ENCODE assay signal across 9 mouse cellular contexts in genomic region chr17:34198521-34198912, GRCm38 (mm10). TPM values are rescaled to one million over a fixed set of nuclear protein-coding genes. Genes with fewer than 3 reads are reported as not detected.
A peak's percentile ranks its signal among the peaks of the same experiment; 100 is the strongest.
DNase-seq lines count a peak whose midpoint lies in the region; ATAC-seq and TF ChIP-seq lines count a peak whose summit lies in the region.
"Had no signal": no experiment of that assay in that cellular context is flagged by ENCODE, and none has a peak within 500 bp of the region (broad histone marks: within the 10 kb centered on the region; RNA-seq: fewer than 3 reads in every experiment).

No protein-coding gene starts in this region.

- H3K4me1 ChIP-seq in heart, embryonic 13.5 days: peaks cover 10% of the 10 kb centered on the region
- peaks cover 0 to 6% of the 10 kb centered on the region in 2 experiments; a peak in 1 of 4 replicates for H3K4me1 ChIP-seq in ES-E14 (ENCODE audit: control insufficient read depth in 2 of 2, insufficient read depth in 2 of 2, low read length in 2 of 2, poor library complexity in 1 of 2)
- peaks cover 4% of the 10 kb centered on the region; the same call in 1 of the 2 replicates for H3K4me1 ChIP-seq in hindbrain, embryonic 14.5 days (replicated peaks; ENCODE audit: control insufficient read depth, insufficient read depth, low read length)
- H3K4me1 ChIP-seq in midbrain, embryonic 11.5 days (ENCODE audit: control insufficient read depth, insufficient read depth, low read length): peaks cover 10% of the 10 kb centered on the region

- peaks cover 92% of the 10 kb centered on the region for H3K27me3 ChIP-seq in heart, embryonic 13.5 days (replicated peaks)
- peaks cover 67% of the 10 kb centered on the region for H3K27me3 ChIP-seq in hindbrain, embryonic 14.5 days (ENCODE audit: control insufficient read depth, insufficient read depth, low read length)
- H3K27me3 ChIP-seq in midbrain, embryonic 11.5 days (ENCODE audit: control insufficient read depth, insufficient read depth, low read length): peaks cover 44% of the 10 kb centered on the region

- no peak overlapping the region for H3K27ac ChIP-seq in heart, embryonic 13.5 days (replicated peaks)
- H3K27ac ChIP-seq in ES-E14 (ENCODE audit: insufficient read depth, low read depth, low read length, poor library complexity, severe bottlenecking): no peak overlapping the region
- H3K27ac ChIP-seq in hindbrain, embryonic 14.5 days: no peak overlapping the region
- no peak overlapping the region for H3K27ac ChIP-seq in midbrain, embryonic 11.5 days (ENCODE audit: low read depth, low read length)

- H3K4me3 ChIP-seq in heart, embryonic 13.5 days: peak overlapping the region; percentile 58
- H3K4me3 ChIP-seq in ES-E14 (ENCODE audit: insufficient read depth in 1 of 2, low read depth in 1 of 2, low read length in 2 of 2, poor library complexity in 1 of 2, severe bottlenecking in 1 of 2): peak overlapping the region; percentile 54 to 58; a peak in 3 of 4 replicates
- H3K4me3 ChIP-seq in hindbrain, embryonic 14.5 days (replicated peaks; ENCODE audit: low read length): peak overlapping the region; percentile 34
- peak overlapping the region; percentile 32 for H3K4me3 ChIP-seq in midbrain, embryonic 11.5 days (ENCODE audit: low read depth, low read length)

- no peaks in the 10 kb centered on the region for H3K36me3 ChIP-seq in heart, embryonic 13.5 days
- H3K36me3 ChIP-seq in ES-E14 (ENCODE audit: control insufficient read depth, insufficient read depth, low read length, poor library complexity, severe bottlenecking): no peaks in the 10 kb centered on the region
- H3K36me3 ChIP-seq in hindbrain, embryonic 14.5 days (replicated peaks; ENCODE audit: control insufficient read depth, insufficient read depth): no peaks in the 10 kb centered on the region
- H3K36me3 ChIP-seq in midbrain, embryonic 11.5 days (ENCODE audit: control insufficient read depth, insufficient read depth, low read length): no peaks in the 10 kb centered on the region

- no peak for ATAC-seq in heart, embryonic 13.5 days (ENCODE audit: extremely low read depth, insufficient number of reproducible peaks, low FRiP score, low TSS enrichment)
- no peak for ATAC-seq in hindbrain, embryonic 14.5 days (ENCODE audit: low FRiP score)
- no peak for ATAC-seq in midbrain, embryonic 11.5 days (ENCODE audit: low FRiP score)
- ATAC-seq in erythroid progenitor cell, adult 5-6 weeks (replicated peaks; ENCODE audit: low FRiP score, poor library complexity, severe bottlenecking): no peak

- DNase-seq in heart, postnatal 10 days: no peak
- DNase-seq in ES-E14 (ENCODE audit: low read depth, low spot score): no peak
- no peak for DNase-seq in hindbrain, embryonic 14.5 days (ENCODE audit: low spot score)
- DNase-seq in midbrain, embryonic 11.5 days (ENCODE audit: low spot score, missing footprints): no peak
- DNase-seq in urinary bladder, adult 2 months (ENCODE audit: low spot score): no peak
- no peak for DNase-seq in urinary bladder, postnatal 36 days (ENCODE audit: low spot score in 2 of 2)

- H3K4me2 ChIP-seq in heart, embryonic 13.5 days: peak overlapping the region; percentile 70
- H3K4me2 ChIP-seq in hindbrain, embryonic 14.5 days (replicated peaks): peak overlapping the region; percentile 66
- H3K4me2 ChIP-seq in midbrain, embryonic 11.5 days: peak overlapping the region; percentile 56

- intact Hi-C loops in heart, postnatal 10 days (cut with DNase I): no loop called here

- WGBS in heart, embryonic 13.5 days: 10% methylated on average over 11 of the region's 11 CpGs
- 12% methylated on average over 11 of the region's 11 CpGs for WGBS in hindbrain, embryonic 14.5 days
- 5% methylated on average over 11 of the region's 11 CpGs for WGBS in midbrain, embryonic 11.5 days

- in situ Hi-C loops in ES-E14 (cut with MboI; ENCODE audit: low sequenced_read_pairs in 2 of 2, unreplicated experiment in 2 of 2): no loop called here

- H3K9me3 ChIP-seq in heart, embryonic 13.5 days: no peaks in the 10 kb centered on the region
- H3K9me3 ChIP-seq in ES-E14 (ENCODE audit: control insufficient read depth, insufficient read depth, low read depth, low read length): no peaks in the 10 kb centered on the region
- H3K9me3 ChIP-seq in hindbrain, embryonic 14.5 days (ENCODE audit: control insufficient read depth, low read length): no peaks in the 10 kb centered on the region
- no peaks in the 10 kb centered on the region for H3K9me3 ChIP-seq in midbrain, embryonic 11.5 days (ENCODE audit: control insufficient read depth, low read length)

- peak overlapping the region; percentile 71 for H3K9ac ChIP-seq in heart, embryonic 13.5 days
- H3K9ac ChIP-seq in ES-E14 (ENCODE audit: insufficient read depth, low read depth, low read length, poor library complexity, severe bottlenecking): peak overlapping the region; percentile 62; the same call in 1 of the 2 replicates
- H3K9ac ChIP-seq in hindbrain, embryonic 14.5 days: 0 out of 2 replicates have a peak overlapping the region, but pooled peaks have one; percentile 47
- no peak overlapping the region; the same call in 1 of the 2 replicates for H3K9ac ChIP-seq in midbrain, embryonic 11.5 days (ENCODE audit: low read length)

TF ChIP-seq in ES-E14, 5 proteins besides CTCF, POLR2A, EP300 and RAD21:
- TF ChIP-seq ZC3H11A (IDR thresholded peaks at IDR 0.05; ENCODE audit: borderline replicate concordance, low read depth, low read length) (no peak), CHD2 (IDR thresholded peaks at IDR 0.05; ENCODE audit: low read depth, low read length) (no peak), ZNF384 (IDR thresholded peaks at IDR 0.05; ENCODE audit: low read depth, low read length) (no peak), MAFK (IDR thresholded peaks at IDR 0.05; ENCODE audit: insufficient read depth, low read depth, low read length) (no peak), HCFC1 (IDR thresholded peaks at IDR 0.05; ENCODE audit: borderline replicate concordance, insufficient read depth, low read length) (no peak)

RNA-seq across cellular contexts. Expression of gene Psmb8, which starts 1.0 kb away (rescaled TPM):
- 3.2 and 4.3 TPM in 2 replicates for polyA plus RNA-seq in heart, embryonic 13.5 days (2015; fragmentation: Nextera tagmentation; extraction: Ambion mirVana)
- total RNA-seq in heart, postnatal 10 days (2021): 10 to 100 TPM; 10.3 to 10.7 TPM
- 3.2 and 7.4 TPM in 2 replicates for total RNA-seq in ES-E14 (2012; rRNA removed)
- polyA plus RNA-seq in hindbrain, embryonic 14.5 days (2014; fragmentation: Nextera tagmentation; extraction: Ambion mirVana): 3.6 and 3.8 TPM in 2 replicates
- 1.8 and 2.1 TPM in 2 replicates for polyA plus RNA-seq in midbrain, embryonic 11.5 days (2014; fragmentation: Nextera tagmentation; extraction: Ambion mirVana)
- polyA plus RNA-seq in urinary bladder, adult 2 months (2012; rRNA removed): 81.2 and 88.3 TPM in 2 replicates
- 38.1 and 68.1 TPM in 2 replicates for total RNA-seq in erythroid progenitor cell, adult 5-6 weeks (2015; ENCODE audit: low replicate concordance)
- 29.3 and 38.3 TPM in 2 replicates for total RNA-seq in erythroid progenitor cell, adult 5-6 weeks (2017; ENCODE audit: low replicate concordance)

RNA-seq across cellular contexts. Expression of gene Tap2, which starts 4.8 kb away (rescaled TPM):
- 1.8 and 2.1 TPM in 2 replicates for polyA plus RNA-seq in heart, embryonic 13.5 days (2015; fragmentation: Nextera tagmentation; extraction: Ambion mirVana)
- 10 to 100 TPM; 17.6 to 20.3 TPM for total RNA-seq in heart, postnatal 10 days (2021)
- 4.0 and 5.1 TPM in 2 replicates for total RNA-seq in ES-E14 (2012; rRNA removed)
- polyA plus RNA-seq in hindbrain, embryonic 14.5 days (2014; fragmentation: Nextera tagmentation; extraction: Ambion mirVana): 0.72 and 1.6 TPM in 2 replicates
- 0.27 and 0.63 TPM in 2 replicates for polyA plus RNA-seq in midbrain, embryonic 11.5 days (2014; fragmentation: Nextera tagmentation; extraction: Ambion mirVana)
- polyA plus RNA-seq in urinary bladder, adult 2 months (2012; rRNA removed): 37.9 and 42.4 TPM in 2 replicates
- total RNA-seq in erythroid progenitor cell, adult 5-6 weeks (2015; ENCODE audit: low replicate concordance): 4.7 and 6.7 TPM in 2 replicates
- total RNA-seq in erythroid progenitor cell, adult 5-6 weeks (2017; ENCODE audit: low replicate concordance): 7.7 and 16.6 TPM in 2 replicates

RNA-seq across cellular contexts. Expression of gene Psmb9, which starts 11.0 kb away (rescaled TPM):
- polyA plus RNA-seq in heart, embryonic 13.5 days (2015; fragmentation: Nextera tagmentation; extraction: Ambion mirVana): 1.7 and 2.1 TPM in 2 replicates
- total RNA-seq in heart, postnatal 10 days (2021): 1 to 10 TPM; 3.2 to 4.6 TPM
- 3.8 and 4.1 TPM in 2 replicates for total RNA-seq in ES-E14 (2012; rRNA removed)
- 0.95 and 1.2 TPM in 2 replicates for polyA plus RNA-seq in hindbrain, embryonic 14.5 days (2014; fragmentation: Nextera tagmentation; extraction: Ambion mirVana)
- polyA plus RNA-seq in midbrain, embryonic 11.5 days (2014; fragmentation: Nextera tagmentation; extraction: Ambion mirVana): 1.0 and 1.3 TPM in 2 replicates
- polyA plus RNA-seq in urinary bladder, adult 2 months (2012; rRNA removed): 34.7 and 37.4 TPM in 2 replicates
- 23.5 and 39.3 TPM in 2 replicates for total RNA-seq in erythroid progenitor cell, adult 5-6 weeks (2015; ENCODE audit: low replicate concordance)
- total RNA-seq in erythroid progenitor cell, adult 5-6 weeks (2017; ENCODE audit: low replicate concordance): 21.3 and 36.5 TPM in 2 replicates

RNA-seq across cellular contexts. Expression of gene Tap1, which starts 11.2 kb away (rescaled TPM):
- polyA plus RNA-seq in heart, embryonic 13.5 days (2015; fragmentation: Nextera tagmentation; extraction: Ambion mirVana): 1.4 and 1.6 TPM in 2 replicates
- total RNA-seq in heart, postnatal 10 days (2021): 1 to 10 TPM; 6.7 to 7.0 TPM
- 13.9 and 23.1 TPM in 2 replicates for total RNA-seq in ES-E14 (2012; rRNA removed)
- polyA plus RNA-seq in hindbrain, embryonic 14.5 days (2014; fragmentation: Nextera tagmentation; extraction: Ambion mirVana): 2.2 and 2.6 TPM in 2 replicates
- polyA plus RNA-seq in midbrain, embryonic 11.5 days (2014; fragmentation: Nextera tagmentation; extraction: Ambion mirVana): 0.77 and 1.7 TPM in 2 replicates
- 29.5 and 40.1 TPM in 2 replicates for polyA plus RNA-seq in urinary bladder, adult 2 months (2012; rRNA removed)
- total RNA-seq in erythroid progenitor cell, adult 5-6 weeks (2015; ENCODE audit: low replicate concordance): 12.6 and 21.0 TPM in 2 replicates
- total RNA-seq in erythroid progenitor cell, adult 5-6 weeks (2017; ENCODE audit: low replicate concordance): 21.6 and 35.4 TPM in 2 replicates

RNA-seq across cellular contexts. Expression of gene H2-Ob, which starts 40.2 kb away (rescaled TPM):
- not detected in 2 replicates for polyA plus RNA-seq in heart, embryonic 13.5 days (2015; fragmentation: Nextera tagmentation; extraction: Ambion mirVana)
- under 1 TPM; 0.77 to 0.92 TPM for total RNA-seq in heart, postnatal 10 days (2021)
- not detected in 2 replicates for total RNA-seq in ES-E14 (2012; rRNA removed)
- not detected in 2 replicates for polyA plus RNA-seq in hindbrain, embryonic 14.5 days (2014; fragmentation: Nextera tagmentation; extraction: Ambion mirVana)
- polyA plus RNA-seq in midbrain, embryonic 11.5 days (2014; fragmentation: Nextera tagmentation; extraction: Ambion mirVana): not detected in 2 replicates
- 2.7 and 5.0 TPM in 2 replicates for polyA plus RNA-seq in urinary bladder, adult 2 months (2012; rRNA removed)
- total RNA-seq in erythroid progenitor cell, adult 5-6 weeks (2015; ENCODE audit: low replicate concordance): 10.1 and 21.4 TPM in 2 replicates
- 8.0 and 14.1 TPM in 2 replicates for total RNA-seq in erythroid progenitor cell, adult 5-6 weeks (2017; ENCODE audit: low replicate concordance)
- polyA plus RNA-seq: embryonic facial prominence, embryonic 11.5 days had no signal

Comparison
In these comparisons a context has a peak if more than half of its experiments do, and no peak if none do; other contexts are left out.
1. RNA of gene Psmb8, which starts 1.0 kb away (polyA plus RNA-seq): 81.2 to 88.3 TPM in urinary bladder, adult 2 months; 3.2 to 4.3 TPM in heart, embryonic 13.5 days, 3.6 to 3.8 TPM in hindbrain, embryonic 14.5 days and 1.8 to 2.1 TPM in midbrain, embryonic 11.5 days; every median in the first group is over 10 times any median in the second.
2. RNA of gene Tap2, which starts 4.8 kb away (polyA plus RNA-seq): 37.9 to 42.4 TPM in urinary bladder, adult 2 months; 1.8 to 2.1 TPM in heart, embryonic 13.5 days, 0.72 to 1.6 TPM in hindbrain, embryonic 14.5 days and 0.27 to 0.63 TPM in midbrain, embryonic 11.5 days; every median in the first group is over 10 times any median in the second.
3. RNA of gene Psmb9, which starts 11.0 kb away (polyA plus RNA-seq): 34.7 to 37.4 TPM in urinary bladder, adult 2 months; 1.7 to 2.1 TPM in heart, embryonic 13.5 days, 1.0 to 1.3 TPM in midbrain, embryonic 11.5 days and 0.95 to 1.2 TPM in hindbrain, embryonic 14.5 days; every median in the first group is over 10 times any median in the second.
4. Peak in every context shown above with its lines, with median percentiles within 50 percentile points of each other: H3K4me2 ChIP-seq and H3K4me3 ChIP-seq.